Mouse (Mus musculus) urinary bladder, postnatal 4 days (tissue): ENCODE data around the gene Foxa2.

Source experiments
- DNase-seq, 2 experiments: peaks; one replicate each; pipeline ENCODE4 v3.0.0; 2021 to 2022; ENCODE audit warnings: low spot score in 2 of 2

Gene Foxa2

GRCm38 (mm10) chr2:148046799-148047165 is at the start of gene Foxa2:
Gene Foxa2, minus strand, starts transcription at chr2:148046969.
- DNase-seq, result no peak

DNA sequence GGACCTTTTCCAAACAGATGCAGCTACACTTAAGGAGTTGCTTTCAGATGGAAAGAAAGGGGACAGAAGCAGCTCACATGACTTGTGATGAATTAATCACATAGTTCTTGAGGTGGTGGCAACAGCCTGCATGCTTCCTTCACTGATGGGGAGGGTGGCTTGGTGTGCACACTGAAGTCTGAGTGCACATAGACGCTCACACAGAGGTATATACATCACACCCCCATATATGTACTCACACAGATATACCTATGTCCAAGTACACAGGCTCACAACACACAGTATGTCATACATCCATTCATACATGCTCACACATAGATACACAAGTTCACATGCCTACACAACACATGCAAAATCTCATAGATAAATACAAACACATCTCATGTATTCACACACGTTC is 45.3 kb upstream of the Foxa2 start:
- no peak for DNase-seq

DNA sequence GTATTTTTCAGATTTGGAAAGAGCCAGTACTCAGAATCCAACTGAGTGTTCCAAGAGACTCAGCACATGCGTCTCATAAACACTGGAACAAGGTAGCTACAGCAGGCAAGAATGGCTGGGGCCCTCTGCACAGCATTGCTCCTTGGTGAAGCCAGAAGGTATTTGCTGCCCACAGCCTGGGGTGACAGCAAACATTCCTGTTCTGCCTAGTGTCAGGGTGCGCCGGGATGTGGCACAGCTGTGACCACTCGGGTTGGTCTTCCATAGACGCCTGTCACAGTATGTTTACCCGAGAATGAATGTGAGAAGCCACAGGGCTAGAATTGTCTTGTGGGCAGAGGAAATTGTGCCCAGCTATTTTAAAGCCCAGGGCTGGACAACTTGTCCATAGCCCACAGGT is 44.9 kb upstream of the Foxa2 start:
- no peak for DNase-seq

DNA sequence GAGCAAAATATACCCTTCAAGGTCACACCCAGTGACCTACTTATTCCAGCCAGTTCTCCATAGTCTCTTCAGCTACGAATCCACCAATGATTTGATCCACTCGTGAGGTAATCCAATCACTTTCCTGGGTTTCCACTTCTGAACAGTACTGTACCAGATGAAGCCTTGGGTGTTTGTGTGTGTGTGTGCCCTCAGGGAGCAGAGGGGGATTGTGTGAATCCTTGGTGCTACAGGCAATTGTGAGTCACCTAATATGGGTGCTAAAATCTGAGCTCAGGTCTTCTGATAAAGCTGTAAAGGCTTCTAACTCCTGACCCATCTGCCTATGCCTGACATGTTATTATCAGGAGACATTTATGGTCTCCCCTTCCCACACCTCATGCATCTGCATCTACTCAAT is 43.3 kb upstream of the Foxa2 start:
- DNase-seq, result no peak

GRCm38 (mm10) chr2:148085529-148085928 is 38.8 kb upstream of the Foxa2 start:
- DNase-seq, result no peak

GRCm38 (mm10) chr2:148085126-148085525 is 38.4 kb upstream of the Foxa2 start:
- no peak for DNase-seq

DNA sequence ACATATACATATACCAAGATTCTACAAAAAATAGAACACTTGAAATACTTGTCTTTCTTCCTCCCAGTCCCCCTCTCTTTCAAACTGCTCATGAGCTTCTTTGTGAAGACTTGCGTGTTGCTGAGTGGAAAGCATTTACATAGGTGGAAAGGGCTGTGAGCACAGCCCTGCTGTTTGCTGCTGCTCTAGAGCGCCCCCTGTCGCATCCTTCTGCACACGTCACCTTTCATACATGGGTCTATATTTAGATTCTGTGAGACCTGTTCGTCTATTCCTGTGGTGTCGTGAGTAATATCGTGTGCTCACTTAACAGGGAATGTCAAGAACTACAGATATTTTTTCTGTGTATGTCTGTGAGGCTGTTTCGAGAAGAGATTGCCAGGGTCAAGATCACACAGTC is 35.5 kb upstream of the Foxa2 start:
- DNase-seq, result no peak

- DNase-seq, result no peak
Measured at GRCm38 (mm10) chr2:148060705-148061104, 13.9 kb upstream of the Foxa2 start.

DNA sequence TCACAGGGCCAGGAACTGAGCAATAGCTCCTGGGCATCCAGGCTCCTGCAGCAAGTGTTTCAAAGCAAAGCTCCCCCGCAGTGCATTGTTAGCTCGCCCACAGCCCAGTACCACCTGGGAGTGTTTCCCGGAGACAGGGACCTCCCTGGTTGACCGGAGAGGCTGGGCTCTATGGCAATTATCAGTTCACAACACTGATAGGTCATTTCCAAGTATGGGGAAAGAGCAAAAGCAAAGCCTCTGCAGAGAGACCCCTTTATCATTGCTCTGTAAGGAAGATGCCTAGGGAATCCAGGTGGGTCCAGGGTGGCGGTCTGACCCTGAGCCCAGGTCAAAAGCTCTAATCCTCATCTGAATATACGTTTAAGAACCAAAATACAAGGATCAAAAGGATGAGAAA is 6.6 kb upstream of the Foxa2 start:
- no peak for DNase-seq

GRCm38 (mm10) chr2:148048484-148049129 is 1.8 kb upstream of the Foxa2 start:
- peak; percentile 27 to 77 for DNase-seq

GRCm38 (mm10) chr2:148047611-148048010 is 842 bp upstream of the Foxa2 start:
- DNase-seq, result no peak

- DNase-seq, result no peak
Measured at GRCm38 (mm10) chr2:148045937-148046798, 601 bp downstream of the Foxa2 start.

GRCm38 (mm10) chr2:148045543-148045936 is 1.2 kb downstream of the Foxa2 start:
- DNase-seq, result no peak

GRCm38 (mm10) chr2:148044877-148045539 is 1.8 kb downstream of the Foxa2 start:
- DNase-seq, result no peak

DNA sequence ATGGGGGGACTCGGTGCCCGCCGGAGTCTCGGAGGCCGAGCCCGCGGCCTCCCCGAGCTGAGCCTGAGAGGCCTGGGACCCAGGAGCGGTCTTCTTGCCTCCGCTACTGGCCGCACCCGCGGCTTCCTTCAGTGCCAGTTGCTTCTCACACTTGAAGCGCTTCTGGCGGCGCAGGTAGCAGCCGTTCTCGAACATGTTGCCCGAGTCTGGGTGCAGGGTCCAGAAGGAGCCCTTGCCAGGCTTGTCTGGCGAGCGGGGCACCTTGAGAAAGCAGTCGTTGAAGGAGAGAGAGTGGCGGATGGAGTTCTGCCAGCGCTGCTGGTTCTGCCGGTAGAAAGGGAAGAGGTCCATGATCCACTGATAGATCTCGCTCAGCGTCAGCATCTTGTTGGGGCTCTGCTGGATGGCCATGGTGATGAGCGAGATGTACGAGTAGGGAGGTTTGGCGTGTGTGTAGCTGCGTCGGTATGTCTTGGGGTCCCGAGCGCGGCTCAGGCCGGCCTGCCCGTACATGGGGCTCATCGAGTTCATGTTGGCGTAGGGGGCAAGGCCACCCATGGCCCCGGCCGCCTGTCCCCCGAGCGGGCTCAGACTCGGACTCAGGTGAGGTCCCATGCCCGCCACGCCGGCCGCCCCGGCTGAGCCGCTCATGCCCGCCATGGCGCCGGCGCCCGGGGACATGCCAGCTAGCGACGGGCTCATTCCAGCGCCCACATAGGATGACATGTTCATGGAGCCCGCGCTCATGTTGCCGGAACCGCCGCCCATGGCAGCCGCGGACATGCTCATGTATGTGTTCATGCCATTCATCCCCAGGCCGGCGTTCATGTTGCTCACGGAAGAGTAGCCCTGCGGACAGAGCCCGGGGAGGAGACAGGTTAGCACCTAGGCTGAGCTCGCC is 2.5 kb downstream of the Foxa2 start:
- no peak for DNase-seq

- DNase-seq, result no peak
Measured at GRCm38 (mm10) chr2:148043271-148043975, 3.3 kb downstream of the Foxa2 start.

DNA sequence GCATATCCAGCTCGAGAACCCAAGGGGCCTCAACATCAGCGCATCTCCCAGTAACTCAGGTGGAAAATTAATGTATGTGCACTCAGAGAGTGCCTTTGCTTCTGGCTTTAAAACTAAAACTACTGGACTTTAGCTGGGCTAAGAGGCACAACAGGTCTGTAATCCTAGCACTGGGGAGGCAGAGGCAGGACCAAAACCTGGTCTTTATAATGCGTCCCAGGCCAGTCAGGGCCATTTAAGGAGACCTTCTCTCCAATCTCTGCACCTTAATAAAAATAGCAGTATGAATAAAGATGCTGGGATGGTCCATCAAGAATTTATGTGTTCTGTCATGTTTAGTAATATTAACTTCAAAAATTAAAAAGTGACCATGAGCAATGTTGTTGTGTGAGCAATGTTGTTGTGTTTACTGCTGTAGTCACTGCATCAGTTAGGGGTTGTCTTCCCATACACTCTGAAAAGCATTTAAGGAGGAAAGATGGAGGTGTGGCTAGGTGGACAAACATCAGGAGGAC is 4.6 kb downstream of the Foxa2 start:
- DNase-seq, result no peak

- DNase-seq, result no peak
Measured at GRCm38 (mm10) chr2:148041381-148041780, 5.4 kb downstream of the Foxa2 start.

DNA sequence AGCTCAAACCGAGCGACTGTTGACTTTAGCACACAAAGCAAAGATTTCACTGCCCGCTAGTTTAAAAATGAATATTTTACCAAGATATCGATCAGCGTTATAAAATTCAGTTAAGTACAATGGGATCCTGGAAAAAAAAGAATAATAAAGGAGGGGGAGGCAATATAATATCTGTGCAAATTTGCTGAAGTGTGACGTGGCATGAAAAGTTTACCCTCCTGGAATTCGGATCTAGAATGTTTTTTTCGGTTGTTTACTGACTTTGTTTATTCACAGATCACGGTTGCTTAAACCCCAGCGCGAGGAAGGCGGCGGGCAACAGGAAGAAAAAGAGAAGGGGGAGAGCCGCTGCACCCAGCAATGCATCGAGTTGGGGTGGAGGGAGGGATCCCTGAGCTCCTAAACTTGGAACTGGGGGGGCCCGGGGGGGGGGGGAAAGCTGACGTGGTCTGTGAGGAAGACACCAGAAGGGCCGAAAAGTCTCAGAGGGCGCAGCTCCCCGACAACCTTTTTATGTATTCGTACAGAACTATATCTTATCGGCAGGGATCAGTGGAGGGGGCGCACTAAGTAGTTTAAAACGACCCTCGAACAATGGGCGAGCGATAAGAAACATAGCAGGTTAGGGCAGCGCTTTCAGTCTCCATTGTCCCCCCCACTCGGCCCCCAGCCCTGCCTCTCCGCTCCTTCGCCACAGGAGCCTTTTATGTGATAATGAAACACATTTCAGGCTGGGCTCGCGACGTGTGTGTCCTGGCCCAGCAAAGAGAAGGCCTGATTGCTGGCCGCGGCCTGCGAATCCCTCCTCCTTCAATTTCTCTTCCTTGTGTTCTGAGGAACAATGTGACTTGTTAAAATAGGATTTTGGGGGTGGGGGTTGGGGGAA is 6.3 kb downstream of the Foxa2 start:
- DNase-seq, result no peak
